Mouse (Mus musculus): ENCODE data around the gene Pdx1.

Pdx1 gene

DNA sequence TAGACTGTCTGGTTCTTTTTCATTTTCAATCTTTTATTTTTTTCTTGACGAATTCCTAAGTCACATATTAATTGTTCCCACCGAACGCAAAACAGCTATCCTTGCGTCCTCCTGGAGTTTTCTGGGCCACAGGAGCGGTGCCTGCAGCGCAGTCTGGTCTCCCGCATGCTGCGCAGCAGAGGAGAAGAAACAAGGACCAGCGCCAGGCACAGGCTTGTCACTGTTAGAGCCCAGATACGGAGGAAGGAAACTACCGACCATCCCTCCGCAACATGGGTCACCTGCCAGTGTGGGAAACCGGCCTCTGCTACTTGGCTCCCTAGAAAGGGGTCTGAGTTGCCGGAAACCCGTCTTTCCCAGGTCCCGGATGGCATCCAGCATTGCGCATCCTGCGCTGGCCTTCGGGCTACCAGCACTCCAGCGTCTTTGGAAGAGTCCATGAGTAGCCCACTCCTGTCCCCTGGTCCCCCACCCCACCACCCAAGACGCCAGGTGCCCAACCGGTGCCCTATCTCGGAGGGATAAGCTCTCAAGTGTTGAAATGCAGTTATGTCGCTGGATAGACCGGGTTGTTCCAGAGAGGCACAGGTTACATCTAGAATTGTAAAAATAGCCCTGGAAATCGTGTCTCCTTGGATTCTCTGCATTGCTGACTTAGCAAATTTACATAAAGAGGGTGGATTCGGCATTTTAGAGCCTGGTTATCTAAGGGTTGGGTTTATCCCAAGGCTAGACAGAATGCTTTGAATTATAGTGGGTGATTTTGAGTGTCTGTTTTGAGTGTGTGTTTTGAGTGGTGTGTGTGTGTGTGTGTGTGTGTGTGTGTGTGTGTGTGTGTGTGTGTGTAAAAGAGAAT, 43.3 kb downstream of the Pdx1 start:
- DNase-seq, result no peak

DNA sequence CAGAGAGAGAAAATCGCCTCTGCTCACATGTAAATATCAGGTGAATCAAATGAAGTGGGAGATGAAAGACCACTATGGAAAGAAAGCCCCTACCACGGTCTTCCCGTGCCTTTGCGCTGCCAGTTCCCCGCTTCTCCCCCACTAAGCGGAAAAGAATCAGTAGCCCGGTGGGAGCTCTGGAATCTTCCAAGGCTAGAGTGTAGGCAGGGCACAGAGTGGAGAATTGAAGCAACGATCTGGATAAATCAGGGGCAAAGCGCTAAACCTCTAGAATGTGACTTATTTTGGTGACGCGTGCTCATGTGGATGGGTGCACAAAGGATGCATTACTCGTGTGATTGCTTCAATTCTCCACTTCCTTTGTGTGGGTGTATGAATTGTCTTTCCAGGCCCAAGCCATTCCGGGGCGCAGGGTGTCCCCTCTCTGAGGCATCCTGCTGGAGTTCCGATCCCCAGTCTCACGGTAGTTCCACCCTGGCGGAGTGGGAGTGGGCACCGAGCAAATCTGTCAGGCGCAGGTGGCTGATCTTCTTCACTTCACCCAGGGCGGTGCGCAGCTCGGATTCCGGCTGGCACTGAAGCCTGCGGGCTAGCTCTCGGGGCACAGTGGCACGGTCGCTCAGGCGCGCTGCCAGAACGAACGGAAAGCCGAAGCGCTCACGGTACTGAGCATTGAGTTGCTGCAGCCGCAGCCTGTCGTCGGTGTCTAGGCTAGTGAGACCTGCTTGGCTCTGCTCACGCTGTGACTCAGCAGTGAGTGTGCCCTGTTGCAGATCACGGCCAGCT, 45.1 kb downstream of the Pdx1 start:
- no peak for DNase-seq

DNA sequence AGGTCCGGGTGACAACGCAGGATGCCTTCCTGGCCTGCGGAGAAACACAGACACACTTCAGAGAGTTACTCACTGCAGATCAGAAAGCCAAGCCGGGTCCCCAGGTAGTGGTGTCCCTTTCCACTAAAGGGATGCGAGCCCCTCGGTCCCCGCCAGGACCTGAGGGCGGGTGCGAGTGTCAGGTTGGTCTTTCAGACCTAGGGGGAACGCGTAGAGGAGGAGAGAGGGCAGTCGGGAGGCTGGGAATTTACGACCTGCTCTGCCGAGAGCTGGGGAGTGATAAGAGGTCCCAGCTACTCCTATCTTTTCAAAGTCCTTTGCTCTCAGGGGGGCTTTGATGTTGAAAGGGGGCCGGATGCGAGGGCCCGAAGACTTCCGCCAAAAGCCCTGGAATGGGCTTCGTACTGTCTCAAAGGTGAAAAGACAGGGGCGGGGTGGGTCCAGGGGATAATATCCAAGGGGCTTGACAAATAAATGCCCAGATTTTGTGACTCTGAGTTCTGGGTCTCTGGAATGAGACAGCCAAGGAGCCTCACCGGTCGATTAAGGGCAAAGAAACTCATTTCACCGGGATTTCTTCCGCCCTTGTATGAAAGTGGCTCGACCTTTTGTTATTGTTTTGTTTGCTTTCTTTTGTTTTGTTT, 45.8 kb downstream of the Pdx1 start:
- DNase-seq, result no peak

DNA sequence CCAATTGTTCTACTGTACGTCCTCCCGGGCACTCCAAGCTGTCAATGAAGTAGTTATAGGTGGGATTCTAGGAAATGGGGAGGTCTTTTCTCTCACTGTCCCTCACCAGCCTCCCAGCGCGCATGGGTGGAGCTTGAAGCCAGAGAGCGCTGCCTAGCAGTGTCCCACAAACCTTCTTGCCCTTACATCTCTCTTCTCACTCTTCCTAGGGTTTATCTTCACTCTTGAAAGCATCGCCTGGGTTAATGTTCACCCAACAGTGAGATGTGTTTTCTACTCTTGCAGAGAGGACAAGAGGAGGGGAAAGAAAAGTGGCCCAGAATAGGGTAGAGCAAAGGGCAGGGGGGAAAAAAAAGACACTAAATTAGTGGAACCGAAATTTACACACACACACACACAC, 47.6 kb downstream of the Pdx1 start:
- no peak for DNase-seq

DNA sequence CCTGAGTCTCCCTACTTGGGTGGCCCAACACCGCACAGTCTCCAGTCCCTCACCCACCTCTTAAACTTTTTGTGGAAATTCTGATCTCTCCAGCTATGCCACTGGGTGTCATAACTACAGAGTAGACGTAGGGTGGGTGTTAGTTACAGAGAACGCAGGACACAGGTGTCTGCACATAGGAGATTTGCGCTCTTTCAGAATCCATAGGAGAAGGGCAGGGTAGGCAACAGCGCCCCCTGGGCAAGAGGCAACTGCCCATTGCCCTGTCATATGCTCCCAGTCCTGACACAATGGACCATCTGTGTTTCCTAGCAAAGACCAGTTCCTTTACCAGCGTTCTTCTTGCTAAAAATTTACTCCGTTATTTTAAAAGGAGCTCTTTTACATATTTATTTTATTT, 48.2 kb downstream of the Pdx1 start:
- DNase-seq, result no peak

DNA sequence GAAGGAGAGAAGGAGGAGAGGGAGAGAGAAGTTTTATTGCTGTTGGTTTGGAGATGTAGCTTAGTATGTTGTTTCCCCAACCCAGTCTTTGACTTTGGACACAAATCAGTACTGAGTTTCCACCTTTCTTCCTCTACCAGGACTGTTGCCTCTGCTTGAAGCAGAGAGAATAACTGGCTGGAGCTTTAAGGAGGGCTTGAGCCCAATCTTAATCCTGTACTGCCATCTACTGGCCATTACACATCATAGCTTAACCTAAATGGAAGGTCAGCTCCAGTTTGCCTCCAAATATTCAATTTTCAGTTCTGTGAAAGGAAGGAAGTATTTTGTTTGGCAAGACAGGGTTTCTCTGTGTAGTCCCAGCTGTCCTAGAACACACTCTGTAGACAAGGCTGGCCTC, 49.9 kb downstream of the Pdx1 start:
- no peak for DNase-seq

DNA sequence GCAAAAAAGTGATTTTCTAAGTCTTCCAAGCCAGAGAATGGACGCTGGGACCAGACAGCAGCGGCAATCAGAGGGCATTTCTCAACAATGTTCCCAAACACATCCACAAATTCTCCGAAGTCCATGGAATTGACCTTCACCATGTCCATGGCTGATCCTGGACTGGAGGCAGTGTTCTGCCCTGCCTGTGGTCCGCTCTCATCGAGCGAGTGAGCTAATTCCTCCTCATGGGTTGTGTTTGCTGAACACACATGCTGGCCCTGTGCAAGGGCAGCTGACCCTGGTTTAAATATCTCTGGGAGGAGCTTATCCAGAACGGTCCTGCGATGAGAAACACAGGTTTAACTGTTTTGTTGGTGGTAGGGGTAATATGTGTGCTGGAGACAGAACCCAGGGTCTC, 52.4 kb downstream of the Pdx1 start, which contains the start of gene Urad:
Gene Urad (minus strand): TSS at position 258 of the 400 bp plus-strand sequence.
- DNase-seq, result no peak

DNA sequence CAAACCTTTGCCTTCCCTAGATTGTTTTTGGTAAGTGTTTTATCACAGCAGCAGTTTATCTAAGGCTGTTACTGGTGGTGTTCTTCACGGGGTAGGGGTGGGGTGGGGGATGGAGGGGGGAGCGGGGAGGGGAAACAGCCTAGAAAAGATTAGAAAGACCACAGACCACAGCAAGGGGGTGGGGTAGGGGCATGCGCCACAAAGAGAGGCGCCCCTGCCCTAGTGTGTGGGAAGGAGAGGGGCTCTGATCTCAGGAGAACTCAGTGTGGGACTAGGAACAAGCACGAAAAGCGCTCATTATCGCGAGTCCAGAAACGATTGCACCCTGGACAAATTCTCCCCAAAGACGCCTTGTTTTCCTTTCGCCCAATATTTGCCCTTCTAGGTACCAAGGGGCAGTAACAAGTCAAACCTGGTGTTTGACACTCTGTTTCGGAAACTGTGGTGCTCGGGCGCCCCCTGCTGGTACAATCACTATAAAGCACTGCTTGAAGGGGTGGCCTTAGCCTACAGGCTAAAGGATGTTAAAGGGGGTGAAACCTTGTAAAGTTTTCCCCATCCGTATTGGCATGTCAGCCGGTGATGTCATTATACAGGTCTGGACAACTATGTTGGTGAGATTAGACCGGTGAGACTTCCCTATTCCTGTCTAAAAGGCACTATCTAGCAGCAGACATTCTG, 53.6 kb downstream of the Pdx1 start:
- peak in 1 of 2 experiments; percentile 78 for DNase-seq
